Mouse (Mus musculus): ENCODE results near the gene Htr5a.

The Htr5a gene

GRCm38 (mm10) chr5:27841701-27842295, at the start of gene Htr5a:
Gene Htr5a, plus strand, starts transcription at chr5:27842149.
- no peak for DNase-seq

DNA sequence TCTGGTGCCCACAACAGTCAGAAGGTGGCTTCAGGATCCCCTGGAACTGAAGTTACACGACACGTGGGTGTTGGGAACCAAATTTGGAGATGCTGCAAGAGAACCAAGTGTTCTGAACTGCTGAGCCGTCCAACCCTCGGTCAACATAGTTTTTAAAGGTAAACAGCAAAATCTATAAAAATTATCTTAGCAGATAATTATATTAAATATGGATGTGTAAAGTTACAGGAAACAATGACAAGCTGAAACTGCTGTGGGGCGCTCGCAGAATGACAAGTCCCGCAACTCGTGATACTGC, 49.8 kb upstream of the Htr5a start:
- no peak for DNase-seq

- DNase-seq = no peak
These were observed 49.3 kb upstream of the Htr5a start for GRCm38 (mm10) chr5:27792531-27793205.

- DNase-seq = peak; percentile 89
These were observed 48.0 kb upstream of the Htr5a start for GRCm38 (mm10) chr5:27793923-27794322.

- no peak for DNase-seq
These were observed 27.7 kb upstream of the Htr5a start for GRCm38 (mm10) chr5:27814282-27814681.

- DNase-seq = no peak
These were observed 22.9 kb upstream of the Htr5a start for GRCm38 (mm10) chr5:27818840-27819672.

- DNase-seq = no peak
These were observed 20.8 kb upstream of the Htr5a start for GRCm38 (mm10) chr5:27821161-27821560.

DNA sequence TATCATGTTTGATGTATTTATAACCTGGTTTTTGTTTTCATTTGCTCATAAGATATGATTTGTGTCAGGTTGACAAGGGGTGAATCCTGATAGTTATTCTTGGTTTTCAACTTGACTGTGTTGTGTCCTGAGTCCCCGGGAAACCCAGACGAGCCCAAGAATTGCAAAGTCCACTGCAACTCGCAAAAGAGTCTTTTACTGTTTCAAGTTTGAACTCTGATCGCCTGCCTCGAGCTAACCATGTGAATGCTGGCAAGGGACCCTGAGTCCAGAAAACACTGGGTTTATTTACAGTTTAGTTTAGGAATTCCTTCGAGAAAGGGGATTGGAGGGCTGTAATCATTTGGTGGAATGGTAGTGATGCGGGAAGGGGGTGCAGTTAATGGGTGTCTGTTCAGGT, 14.0 kb upstream of the Htr5a start:
- DNase-seq = no peak

DNA sequence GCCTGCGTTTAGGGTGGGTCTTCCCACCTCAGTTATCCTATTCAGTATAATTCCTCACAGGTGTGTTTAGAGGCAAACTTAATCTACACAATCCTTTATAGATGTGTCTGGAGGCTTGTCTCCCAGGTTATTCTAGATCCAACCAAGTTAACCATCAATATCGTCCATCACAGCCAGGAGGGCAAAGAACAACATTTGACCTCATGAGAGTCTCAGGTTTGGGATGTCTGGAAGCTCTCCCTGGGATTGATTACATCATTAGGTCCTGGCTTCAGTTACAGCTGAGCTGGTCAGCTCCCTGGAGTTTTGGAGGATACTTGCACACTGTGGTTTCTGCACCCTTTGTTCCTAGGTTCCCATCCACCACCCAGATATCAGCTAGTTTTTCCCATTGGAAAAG, 6.9 kb upstream of the Htr5a start:
- no peak for DNase-seq

- no peak for DNase-seq
These were observed 3.9 kb upstream of the Htr5a start for GRCm38 (mm10) chr5:27838061-27838460.

GRCm38 (mm10) chr5:27842671-27843320, 847 bp downstream of the Htr5a start:
- no peak for DNase-seq

GRCm38 (mm10) chr5:27846979-27847378, 5.0 kb downstream of the Htr5a start:
- no peak for DNase-seq

DNA sequence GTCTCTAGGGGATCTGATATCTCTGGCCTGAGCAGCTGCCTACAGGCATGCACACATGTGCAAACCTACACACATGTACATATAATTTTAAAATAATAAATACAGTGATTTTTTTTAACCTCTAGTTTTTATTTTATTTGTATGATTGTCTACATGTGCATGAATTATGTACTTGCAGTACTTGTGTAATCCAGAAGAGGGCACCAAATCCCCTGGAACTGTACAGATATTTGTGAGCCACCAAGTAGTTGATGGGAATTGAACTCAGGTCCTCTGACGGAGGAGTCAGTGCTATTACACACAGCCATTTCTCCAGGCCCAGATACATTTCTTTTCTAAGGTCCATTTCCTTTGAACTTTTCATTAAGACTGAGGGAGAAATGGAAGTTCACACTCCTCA, 12.3 kb downstream of the Htr5a start:
- no peak for DNase-seq

DNA sequence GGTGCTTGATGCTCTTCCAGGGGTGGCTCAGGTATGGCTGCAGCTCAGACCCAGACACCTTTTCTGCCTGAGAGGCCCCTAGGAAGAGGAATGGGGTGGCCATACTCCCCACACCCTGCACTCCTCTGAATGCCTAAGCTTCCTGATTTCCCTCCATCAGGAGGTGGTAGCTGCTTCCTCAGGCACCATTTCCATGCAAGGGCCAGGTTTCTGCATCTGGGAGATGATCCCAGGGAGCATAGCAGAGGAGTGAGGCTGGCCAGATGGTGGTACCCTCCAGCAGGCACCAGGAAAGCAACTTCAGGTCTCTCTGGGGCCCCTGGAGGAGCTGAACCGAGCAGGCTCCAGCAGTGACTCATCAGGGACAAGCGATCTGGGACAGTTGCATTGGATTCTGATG, 13.8 kb downstream of the Htr5a start:
- DNase-seq = no peak

GRCm38 (mm10) chr5:27873240-27874082, 31.5 kb downstream of the Htr5a start:
- no peak for DNase-seq

DNA sequence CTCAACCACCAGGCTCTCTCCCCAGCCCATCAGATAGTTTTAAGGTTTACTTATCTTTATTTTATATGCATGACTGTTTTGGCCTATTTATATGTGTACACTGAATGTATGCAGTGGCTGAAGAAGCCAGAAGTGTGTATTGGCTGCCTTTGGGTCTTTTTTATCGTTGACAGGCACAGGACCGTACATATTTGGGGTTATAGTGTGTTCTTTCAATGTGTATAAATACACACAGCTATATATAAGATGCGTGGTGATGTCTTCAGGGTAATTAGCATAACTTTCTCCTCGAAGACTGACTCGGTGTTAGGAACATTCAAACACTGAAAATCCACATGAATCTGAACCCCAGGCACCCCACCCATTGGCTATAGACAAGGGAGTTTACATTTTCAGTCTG, 32.3 kb downstream of the Htr5a start:
- DNase-seq = no peak

- no peak for DNase-seq
These were observed 33.6 kb downstream of the Htr5a start for GRCm38 (mm10) chr5:27875341-27876105.

- DNase-seq = no peak
These were observed 36.4 kb downstream of the Htr5a start for GRCm38 (mm10) chr5:27878356-27878755.

DNA sequence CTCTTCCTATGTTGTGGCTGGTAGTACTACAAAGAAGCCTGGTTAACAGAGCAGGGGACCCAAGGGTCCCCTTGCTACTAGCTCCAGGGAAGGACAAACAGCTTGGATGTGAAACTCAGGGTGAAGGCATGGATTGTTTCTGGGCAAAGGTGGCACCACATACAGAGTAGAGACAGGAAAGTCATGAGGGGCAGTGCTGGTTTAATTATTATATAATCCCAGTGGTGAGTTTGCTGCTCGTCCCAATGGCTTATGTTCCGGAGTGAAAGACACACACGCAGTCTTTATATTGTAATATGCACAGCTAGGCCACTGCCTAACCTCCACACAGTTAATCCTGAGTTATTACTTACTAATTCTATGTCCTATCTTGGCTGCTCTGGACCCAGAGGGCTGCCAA, 37.8 kb downstream of the Htr5a start:
- DNase-seq = no peak

- no peak for DNase-seq
These were observed 38.5 kb downstream of the Htr5a start for GRCm38 (mm10) chr5:27880329-27881036.

DNA sequence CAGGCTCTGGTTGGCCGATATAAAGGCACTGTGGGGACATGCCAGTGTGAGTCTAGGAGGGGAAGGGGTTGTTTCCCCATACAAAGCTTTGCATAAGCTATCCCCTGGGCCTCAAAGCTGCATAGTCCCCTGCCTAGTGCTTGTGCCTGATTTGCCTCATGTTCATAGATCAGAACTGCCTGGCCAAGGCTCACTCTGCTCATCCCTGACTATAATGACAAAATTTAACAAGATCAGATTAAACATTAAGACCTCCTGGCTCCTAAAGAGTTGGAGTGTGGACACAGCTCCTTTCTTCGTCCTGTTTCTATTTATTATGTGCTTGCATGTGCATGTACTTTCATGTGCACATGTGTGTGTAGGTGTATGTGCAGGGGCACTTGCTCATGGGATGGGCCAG, 39.3 kb downstream of the Htr5a start:
- no peak for DNase-seq

Measured in thymus, postnatal 25 days (tissue).